Mouse (Mus musculus) cerebellum, adult 2 months (tissue): ENCODE data around the gene Rad51b. TPM values are rescaled to one million over a fixed set of nuclear protein-coding genes. Genes with fewer than 3 reads are reported as not detected.

Experiments used
- DNase-seq, 2 experiments: peaks; one replicate each; pipeline ENCODE4 v3.0.0; 2021
- H3K27ac ChIP-seq: fragments of 200-500 bp; 2 replicates; pipeline ENCODE4 v1.5.1; 2012; ENCODE audit warnings: low read length, control low read depth, inconsistent platforms; ENCODE audit not compliant: insufficient read depth
- H3K27me3 ChIP-seq: fragments of 200-500 bp; 2 replicates; pipeline ENCODE4 v1.6.1; 2012; ENCODE audit warnings: inconsistent platforms, mild to moderate bottlenecking, low read length, moderate library complexity; ENCODE audit not compliant: control insufficient read depth, insufficient read depth
- H3K4me1 ChIP-seq: fragments of 200-500 bp; 2 replicates; pipeline ENCODE4 v1.6.1; 2011; ENCODE audit warnings: low read length; ENCODE audit not compliant: control insufficient read depth, insufficient read depth
- H3K4me3 ChIP-seq: fragments of 200-500 bp; replicated peaks from 2 replicates; pipeline ENCODE3; 2011; ENCODE audit warnings: mild to moderate bottlenecking, low read depth, low read length, control low read depth; ENCODE audit not compliant: insufficient read depth
- CTCF ChIP-seq: fragments of 200-500 bp; IDR thresholded peaks from 2 replicates; pipeline ENCODE4 v1.5.1; 2011; ENCODE audit warnings: low read depth, mild to moderate bottlenecking, control low read depth, low read length, moderate library complexity, borderline replicate concordance; ENCODE audit not compliant: insufficient read depth
- POLR2A ChIP-seq: fragments of 200-500 bp; IDR thresholded peaks from 2 replicates; pipeline ENCODE4 v1.6.1; 2011; ENCODE audit warnings: low read length, control low read depth, borderline replicate concordance; ENCODE audit not compliant: insufficient read depth
- WGBS: fragments of 180-500 bp; shearing (Covaris S2); methylation state at CpG from one replicate; pipeline ENCODE4 v1.1.7; 2018; 5-methylcytosine and 5-hydroxymethylcytosine counted together
- polyA plus RNA-seq: library from polyadenylated mRNA; depleted of rRNA; stranded (reverse); fragments of >200 nt; gene quantifications from 2 replicates; pipeline ENCODE4 v1.2.3, GENCODE M21; 2012

Gene Rad51b
- polyA plus RNA-seq, 1 experiment: 0.23 TPM

DNA sequence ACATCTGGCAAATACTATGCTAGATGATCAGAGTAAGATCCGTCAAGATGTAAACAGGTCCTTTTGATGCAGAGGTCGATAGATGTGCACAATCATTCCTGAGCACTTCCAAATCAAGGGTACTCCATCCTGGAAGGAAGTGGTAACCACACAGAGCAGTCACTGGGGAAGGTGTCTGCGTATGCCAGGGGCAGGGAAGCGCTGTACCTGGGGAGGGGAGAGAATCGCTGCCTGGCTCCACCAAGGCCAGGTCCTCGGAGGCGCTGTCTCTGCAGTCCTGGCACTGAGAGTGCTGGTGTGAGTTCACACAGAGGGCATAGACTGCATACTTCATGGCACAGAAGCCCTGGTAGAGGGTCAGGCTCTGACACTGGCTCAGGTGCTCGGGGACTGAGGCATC is 14.5 kb upstream of the Rad51b start:
- Histone ChIP-seq H3K4me1 (no peaks in the 10 kb centered on the region), H3K27ac (no peak overlapping the region), H3K27me3 (no peaks in the 10 kb centered on the region), H3K4me3 (no peak overlapping the region)
- TF ChIP-seq POLR2A (no peak), CTCF (no peak)
- no peak for DNase-seq
- 87% methylated on average over 8 of the region's 8 CpGs for WGBS

DNA sequence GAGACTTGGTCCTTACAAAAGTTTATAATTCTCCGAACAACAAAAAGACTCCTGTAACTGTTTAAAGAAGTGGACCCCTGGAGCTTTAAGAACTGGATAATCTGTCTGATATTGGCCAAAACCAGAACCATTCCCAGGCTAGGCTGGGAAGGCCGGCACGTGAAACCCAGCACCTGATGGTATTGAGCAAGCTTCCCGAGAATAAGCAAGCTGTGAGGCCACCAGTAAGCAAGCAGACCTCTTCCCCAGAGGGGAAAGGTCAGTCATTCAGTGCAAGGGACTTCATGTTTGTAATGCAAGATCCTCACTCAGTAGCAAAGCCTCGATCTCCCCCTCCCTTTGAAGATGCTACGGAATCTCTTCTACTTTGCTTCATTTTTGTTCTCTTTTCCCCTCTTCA is 4.2 kb upstream of the Rad51b start:
- DNase-seq: no peak
- Histone ChIP-seq H3K27me3 (no peaks in the 10 kb centered on the region), H3K4me3 (no peak overlapping the region), H3K27ac (no peak overlapping the region), H3K4me1 (no peaks in the 10 kb centered on the region)
- TF ChIP-seq CTCF (no peak), POLR2A (no peak)
- WGBS: 83% methylated on average over 6 of the region's 6 CpGs

DNA sequence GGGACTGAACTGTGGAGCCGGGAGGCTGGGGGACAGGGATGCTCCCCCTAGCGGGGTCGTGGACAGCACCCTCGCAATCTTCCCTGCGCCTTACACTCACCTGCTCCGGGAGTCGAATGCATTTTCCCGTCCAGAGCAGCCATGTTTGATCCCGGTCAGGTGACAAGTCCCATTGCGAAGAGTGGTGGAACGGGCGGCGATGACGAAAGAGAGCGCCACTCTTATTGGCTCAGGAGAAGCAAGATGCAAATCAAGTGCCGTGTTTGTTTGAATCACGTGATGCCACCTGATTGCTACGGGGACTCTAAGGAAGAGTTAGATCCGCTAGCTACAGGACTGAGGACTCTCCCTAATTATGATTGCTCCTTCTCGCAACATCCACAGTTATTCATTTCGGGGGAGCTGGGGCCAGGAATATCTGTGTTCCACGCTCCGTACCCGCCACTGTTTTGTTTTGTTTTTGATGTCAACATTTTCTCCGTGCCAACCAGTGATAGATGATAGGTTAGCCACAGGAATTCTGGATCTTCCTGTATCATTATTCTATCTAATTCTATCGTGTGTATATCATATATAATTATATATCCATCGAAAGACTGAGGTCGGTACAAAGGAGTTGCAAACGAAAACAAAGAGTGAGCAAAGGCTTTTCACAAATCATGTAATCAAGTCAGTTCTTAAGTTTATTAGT is 811 bp upstream of the Rad51b start, which contains the start of gene Zfyve26:
Zfyve26 (minus strand) TSS at position 179 of the 691 bp plus-strand sequence.
- DNase-seq: peak; percentile 93 to 96
- TF ChIP-seq CTCF (no peak), POLR2A (peak; percentile 85; the same call in 1 of the 2 replicates)
- Histone ChIP-seq H3K4me3 (peak within 1 kb of the TSS; percentile 75), H3K27ac (no peak within 1 kb of the TSS), H3K4me1 (no peaks in the 10 kb centered on the region), H3K27me3 (no peaks in the 10 kb centered on the region)
- under 1% methylated on average over 29 of the region's 29 CpGs for WGBS

DNA sequence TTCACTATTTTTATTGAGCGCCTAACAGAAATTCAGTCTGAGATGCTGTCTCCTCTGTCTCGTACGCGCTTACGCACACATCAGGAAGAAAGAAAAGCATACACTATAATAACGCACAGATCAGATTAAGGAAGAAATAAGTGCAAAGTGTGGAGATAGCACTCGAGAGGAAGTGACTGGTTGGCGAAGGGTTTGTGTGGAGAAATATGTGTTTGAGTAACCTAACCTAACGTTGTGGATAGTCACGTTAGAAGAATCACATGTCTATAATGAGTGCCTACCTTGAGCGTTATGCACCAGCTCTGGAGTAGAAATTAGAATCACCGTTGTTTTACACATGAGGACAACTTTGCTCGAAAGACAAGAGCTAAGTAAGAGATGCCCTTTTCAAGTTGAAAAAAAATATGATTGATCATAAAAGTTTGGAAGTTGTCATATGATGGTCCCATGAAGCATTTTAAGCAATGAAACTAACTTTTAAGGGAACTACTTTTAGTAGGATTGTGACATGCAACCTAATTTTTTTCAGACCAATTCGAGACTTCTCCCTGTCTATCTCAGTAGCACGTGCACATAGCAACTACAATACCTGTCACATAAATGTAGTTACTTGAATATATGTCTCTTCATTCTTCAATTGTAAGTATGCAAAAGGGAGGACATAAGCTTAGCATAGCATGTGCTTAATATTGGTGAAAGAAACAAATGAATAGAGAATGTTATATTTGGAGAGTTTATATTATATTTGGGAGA is 978 bp downstream of the Rad51b start:
- no peaks in the 10 kb centered on the region for H3K4me1 ChIP-seq
- no peaks in the 10 kb centered on the region for H3K27me3 ChIP-seq
- TF ChIP-seq POLR2A (no peak), CTCF (no peak)
- 11% methylated on average over 15 of the region's 15 CpGs for WGBS
- H3K27ac ChIP-seq: no peak overlapping the region
- DNase-seq: no peak
- H3K4me3 ChIP-seq: no peak overlapping the region

DNA sequence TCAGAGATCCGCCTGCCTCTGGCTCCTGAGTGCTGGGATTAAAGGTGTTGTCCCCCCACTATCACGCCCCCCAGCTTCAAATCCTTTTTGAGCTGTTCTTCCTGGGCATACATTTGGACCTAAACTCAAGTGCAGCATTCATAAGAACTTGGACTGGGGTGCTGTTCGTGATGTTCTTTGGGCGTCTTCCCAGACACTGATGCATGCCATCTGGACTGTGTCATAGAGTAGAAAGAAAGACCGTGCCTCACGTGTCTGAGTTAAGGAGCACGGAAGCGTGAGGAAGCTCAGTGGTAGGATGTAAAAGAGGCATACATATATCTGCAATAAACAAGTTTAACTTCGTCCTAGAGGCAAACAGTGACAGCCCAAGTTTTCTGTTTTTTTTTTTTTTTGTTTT is 4.7 kb downstream of the Rad51b start:
- 27% methylated on average over 9 of the region's 9 CpGs for WGBS
- TF ChIP-seq POLR2A: no peak
- no peak for TF ChIP-seq CTCF
- Histone ChIP-seq H3K4me3 (no peak overlapping the region), H3K27me3 (no peaks in the 10 kb centered on the region), H3K27ac (no peak overlapping the region), H3K4me1 (no peaks in the 10 kb centered on the region)
- DNase-seq: no peak

DNA sequence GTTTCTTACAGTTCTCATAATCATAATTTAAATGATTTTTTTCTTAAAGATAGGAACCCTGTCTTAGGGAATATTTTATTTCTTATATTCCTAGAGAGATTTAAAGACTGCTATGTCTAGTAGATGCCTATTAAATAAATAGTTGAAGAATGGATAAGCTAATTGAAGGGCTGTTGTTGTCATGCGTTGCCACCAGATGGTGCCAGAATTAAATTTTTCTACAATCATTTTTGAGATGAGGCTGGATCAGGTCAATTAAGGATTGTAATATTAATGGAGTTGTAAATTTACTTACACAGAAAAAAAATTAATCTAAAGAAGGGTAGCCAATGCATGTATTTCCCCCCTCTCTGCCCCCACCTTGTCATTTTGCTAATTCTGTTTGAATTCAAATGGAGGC is 8.0 kb downstream of the Rad51b start:
- no peak for DNase-seq
- H3K27ac ChIP-seq: no peak overlapping the region
- H3K27me3 ChIP-seq: no peaks in the 10 kb centered on the region
- WGBS: 54% methylated on average over 1 of the region's 1 CpGs
- H3K4me3 ChIP-seq: no peak overlapping the region
- no peaks in the 10 kb centered on the region for H3K4me1 ChIP-seq
- no peak for TF ChIP-seq CTCF
- TF ChIP-seq POLR2A: no peak

DNA sequence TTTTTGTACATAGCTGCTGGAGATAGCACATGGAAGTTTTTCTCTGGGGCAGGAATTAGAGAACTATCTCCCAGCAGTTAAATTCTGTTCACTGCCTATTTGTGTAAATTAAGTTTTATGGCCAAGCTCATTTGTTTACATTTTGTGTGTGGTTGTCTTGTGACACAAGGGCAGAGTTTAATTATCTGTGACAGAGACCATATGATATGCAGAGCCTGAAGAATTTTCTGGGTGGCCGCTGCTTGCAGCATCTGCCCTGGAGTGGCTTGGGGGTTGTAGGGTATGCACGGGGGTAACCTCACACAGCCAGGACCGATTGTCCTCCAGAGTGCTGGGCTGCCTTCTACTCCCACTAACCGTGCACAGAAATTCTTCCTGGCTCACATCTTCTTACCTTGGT is 8.9 kb downstream of the Rad51b start:
- H3K27me3 ChIP-seq: no peaks in the 10 kb centered on the region
- no peak for DNase-seq
- TF ChIP-seq CTCF (no peak), POLR2A (no peak)
- no peaks in the 10 kb centered on the region for H3K4me1 ChIP-seq
- 80% methylated on average over 4 of the region's 4 CpGs for WGBS
- H3K27ac ChIP-seq: no peak overlapping the region
- no peak overlapping the region for H3K4me3 ChIP-seq

DNA sequence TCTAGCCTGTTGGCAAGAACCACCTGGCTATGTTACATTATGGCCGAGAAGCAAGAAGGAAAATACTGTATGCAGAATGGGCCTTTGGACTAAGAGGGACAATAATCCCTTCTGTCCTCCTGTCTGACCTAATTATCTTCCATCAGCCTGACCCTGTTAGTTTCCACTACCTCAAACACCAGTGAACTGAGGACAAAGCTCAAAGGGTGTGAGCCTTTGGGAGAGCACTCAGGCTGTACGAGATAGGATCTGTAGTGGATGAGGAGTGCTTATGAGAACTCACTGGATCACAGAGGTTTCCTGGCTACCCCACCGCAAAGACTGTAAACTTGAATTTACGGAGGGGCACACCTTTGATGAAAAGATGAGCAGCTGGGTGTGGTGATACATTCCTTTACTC is 16.6 kb downstream of the Rad51b start:
- H3K4me1 ChIP-seq: no peaks in the 10 kb centered on the region
- DNase-seq: no peak
- TF ChIP-seq POLR2A (no peak), CTCF (no peak)
- no peak overlapping the region for H3K27ac ChIP-seq
- 74% methylated on average over 4 of the region's 4 CpGs for WGBS
- no peak overlapping the region for H3K4me3 ChIP-seq
- H3K27me3 ChIP-seq: no peaks in the 10 kb centered on the region
